Mouse (Mus musculus): ENCODE data around the gene Ccnd3.
A peak's percentile ranks its signal among the peaks of the same experiment; 100 is the strongest.

Gene Ccnd3

DNA sequence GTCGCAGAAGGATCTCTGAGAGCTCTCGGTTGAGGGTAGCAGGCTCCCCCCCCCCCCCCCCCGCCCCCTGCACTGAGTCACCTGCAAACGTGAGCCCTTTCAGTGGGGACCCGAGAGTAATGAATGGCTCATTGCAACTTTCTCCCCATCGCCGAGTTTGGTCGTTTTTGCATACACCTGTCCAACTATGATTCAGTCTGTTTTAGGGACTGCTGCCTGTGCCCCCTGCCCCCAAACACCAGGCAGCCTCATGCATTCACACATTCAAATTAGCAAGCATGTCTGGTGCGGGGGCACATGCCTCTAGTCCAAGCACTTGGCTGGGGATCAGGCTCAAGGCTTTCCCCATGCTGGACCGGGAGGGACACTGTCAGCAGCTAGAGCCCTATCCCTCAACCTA, 49.8 kb downstream of the Ccnd3 start:
- DNase-seq: no peak

DNA sequence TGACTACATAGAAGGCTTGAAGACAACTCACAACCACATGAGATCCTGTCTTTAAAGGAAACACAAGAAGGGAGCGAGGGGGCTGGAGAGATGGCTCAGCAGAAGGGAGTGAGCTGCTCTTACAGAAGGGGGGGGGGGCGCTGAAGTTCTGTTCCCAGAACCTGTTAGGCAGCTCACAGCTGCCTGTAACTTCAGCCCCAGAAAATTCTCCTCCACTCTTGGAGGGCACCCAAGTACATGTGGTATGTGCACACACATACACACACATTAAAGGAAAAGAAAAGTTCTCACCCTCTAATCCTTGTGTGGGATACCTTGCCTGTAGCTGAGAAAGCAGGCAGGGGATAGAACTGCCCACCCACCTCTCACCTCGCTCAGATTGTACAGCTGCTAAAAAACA, 52.3 kb downstream of the Ccnd3 start:
- no peak for DNase-seq

DNA sequence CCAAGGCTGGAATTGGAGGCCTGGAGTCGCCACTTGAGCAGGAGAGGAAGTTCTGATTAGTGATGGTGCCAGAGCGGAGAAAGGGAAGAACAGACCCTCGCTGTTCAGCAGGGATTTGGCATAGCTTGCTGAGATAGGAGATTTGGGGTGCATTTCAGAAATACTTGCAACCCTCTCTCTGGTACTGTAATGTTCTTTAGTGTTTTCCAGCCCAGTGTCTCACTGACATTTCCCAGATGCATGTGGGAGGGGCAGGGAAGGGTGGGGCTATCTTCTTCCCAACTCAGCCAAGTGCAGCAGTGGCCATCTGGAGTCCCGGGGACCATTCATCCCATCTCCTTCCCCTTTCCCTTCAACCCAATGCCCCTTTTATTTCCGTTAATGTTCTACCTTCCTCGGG, 54.9 kb downstream of the Ccnd3 start:
- no peak for DNase-seq

DNA sequence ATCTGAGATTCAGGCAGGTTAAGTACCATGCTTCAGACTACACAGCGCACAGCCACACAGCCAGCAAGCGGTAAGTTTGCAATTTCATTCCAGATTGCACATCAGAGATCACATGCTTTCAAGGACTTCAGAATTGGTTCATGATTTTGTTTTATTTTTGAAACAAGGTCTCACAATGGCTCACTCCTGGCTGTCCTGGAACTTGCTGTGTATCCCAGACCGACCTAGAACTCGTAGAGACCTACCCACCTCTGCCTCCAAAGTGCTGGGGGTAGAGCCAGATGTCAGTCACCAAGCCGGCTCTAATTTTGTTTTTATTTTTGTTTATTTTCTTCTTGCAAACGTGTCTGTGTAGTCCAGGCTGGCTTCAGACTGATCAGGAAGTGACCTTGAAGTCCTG, 58.0 kb downstream of the Ccnd3 start:
- DNase-seq: no peak

DNA sequence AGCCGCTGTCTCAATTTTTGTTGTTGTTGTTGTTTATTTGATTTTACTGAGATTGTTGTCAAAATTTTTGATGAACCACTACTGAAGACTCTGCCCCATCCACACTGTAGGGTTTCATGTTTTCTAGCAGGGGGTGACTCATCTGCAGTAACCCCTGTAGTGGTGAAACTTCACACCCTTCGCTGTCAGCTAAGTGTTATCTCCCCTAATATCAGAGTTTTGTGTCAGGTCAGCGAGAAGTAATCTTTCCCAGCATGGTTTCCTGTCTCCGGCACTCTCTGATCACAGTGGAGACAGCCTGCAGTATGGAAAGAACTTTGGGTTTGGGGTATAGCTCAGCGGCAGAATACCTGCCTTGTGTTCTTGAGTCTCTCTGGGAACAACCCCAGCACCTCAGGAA, 59.8 kb downstream of the Ccnd3 start:
- DNase-seq: no peak

DNA sequence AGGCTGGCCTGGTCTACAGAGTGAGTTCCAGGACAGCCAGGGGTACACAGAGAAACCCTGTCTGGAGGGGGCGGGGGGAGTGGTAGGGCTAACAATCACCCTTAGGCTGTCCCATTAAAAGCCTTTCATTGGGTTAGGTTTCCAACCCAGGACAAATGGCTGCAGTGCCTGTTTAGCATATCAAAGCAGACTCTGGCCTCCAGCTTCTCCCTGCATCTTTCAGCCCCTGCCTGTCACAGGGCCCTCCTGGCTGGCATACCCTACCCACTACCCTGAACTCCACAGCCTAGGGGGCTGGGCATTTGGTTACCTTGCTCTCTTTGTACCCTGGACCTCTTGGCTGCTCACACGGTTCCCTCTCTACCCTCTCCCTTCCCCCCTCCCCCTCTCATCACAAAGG, 61.3 kb downstream of the Ccnd3 start:
- DNase-seq: no peak

DNA sequence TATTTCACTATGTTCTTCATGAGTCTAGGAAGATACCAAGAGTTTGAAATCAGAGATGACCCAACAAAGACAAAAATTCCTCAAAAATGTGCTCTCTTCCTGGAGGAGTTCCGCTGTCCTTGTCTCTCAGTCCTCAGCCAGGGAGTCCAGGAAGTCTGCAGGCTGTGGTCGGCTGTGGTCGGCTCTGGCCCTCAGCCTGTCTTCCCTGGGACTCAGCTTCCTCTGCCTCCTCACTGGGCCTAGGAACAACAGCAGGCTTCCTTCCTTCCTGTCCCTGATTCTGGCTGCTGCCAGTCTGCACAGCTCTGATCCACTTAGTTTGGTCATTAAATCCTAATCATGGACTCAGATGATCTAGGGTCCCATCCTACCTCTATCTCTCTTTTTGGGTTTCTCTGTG, 62.4 kb downstream of the Ccnd3 start:
- DNase-seq: no peak

GRCm38 (mm10) chr17:47568389-47568788, 63.5 kb downstream of the Ccnd3 start:
- no peak for DNase-seq

DNA sequence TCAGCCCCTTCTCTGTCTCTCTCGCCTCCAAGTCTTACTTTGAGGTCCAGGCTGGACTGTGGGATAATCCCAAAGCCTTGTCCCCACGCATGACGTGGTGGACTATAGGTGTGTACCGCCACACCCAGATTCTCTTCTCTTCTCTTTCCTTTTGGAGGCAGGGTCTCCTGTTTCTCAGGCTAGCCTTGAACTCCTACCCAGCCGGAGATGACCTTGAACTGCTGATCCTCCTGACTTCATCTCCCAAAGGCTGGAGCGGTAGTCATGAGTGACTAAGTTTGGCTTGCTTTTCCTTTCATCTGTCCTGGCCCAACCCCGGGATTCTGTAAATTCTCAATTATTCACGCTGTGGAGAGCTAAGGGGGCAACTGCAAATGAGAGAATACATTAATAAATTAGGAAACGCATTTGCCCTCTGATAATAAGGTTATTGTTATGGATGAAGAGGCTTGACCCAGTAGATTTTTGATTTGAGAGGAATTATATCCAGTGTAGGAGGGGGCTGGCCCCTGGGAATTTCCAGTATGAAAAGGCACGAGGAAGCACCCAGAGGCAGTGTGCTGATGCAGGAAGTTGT, 64.2 kb downstream of the Ccnd3 start:
- DNase-seq: no peak

GRCm38 (mm10) chr17:47571621-47572020, 66.8 kb downstream of the Ccnd3 start:
- DNase-seq: no peak

GRCm38 (mm10) chr17:47572436-47572835, 67.6 kb downstream of the Ccnd3 start:
- DNase-seq: no peak

DNA sequence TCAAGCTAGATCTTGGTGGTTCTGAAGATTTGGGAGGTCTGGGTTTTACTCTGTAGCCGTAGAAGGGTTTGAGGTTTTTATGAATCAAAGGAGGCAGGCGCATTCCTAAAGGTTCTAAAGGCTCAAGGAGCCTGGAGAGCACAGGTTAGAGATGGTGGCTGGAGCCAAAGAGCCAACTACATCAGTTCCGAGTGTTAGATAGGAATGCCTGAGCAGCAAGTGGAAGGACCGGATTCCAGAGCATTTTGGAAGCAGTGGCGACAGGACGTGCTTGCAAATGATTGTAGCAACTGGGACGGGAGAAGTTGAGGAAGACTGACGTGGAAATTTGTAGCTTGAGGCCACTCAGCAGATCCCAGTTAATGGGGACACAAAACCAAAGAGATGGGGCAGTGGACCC, 69.2 kb downstream of the Ccnd3 start:
- no peak for DNase-seq

DNA sequence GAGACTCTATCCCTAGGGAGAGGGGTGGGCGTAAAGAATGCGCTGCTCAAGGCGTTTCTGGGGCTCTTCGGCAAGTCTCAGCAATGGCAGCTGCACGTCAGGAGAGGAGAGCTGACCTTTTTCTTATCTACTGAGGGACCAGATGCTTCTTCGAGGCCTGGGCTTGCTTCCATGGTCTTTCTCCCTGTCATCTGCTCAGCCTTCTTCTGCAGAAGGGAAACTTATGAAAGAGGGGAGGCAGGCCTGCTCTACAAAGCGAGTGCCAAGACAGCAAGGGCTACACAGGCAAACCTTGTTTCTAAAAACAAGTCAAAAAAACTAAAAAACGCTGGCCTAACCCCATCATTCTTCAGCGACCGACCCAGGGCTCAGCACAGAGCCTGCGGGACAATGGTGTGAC, 70.0 kb downstream of the Ccnd3 start:
- no peak for DNase-seq

DNA sequence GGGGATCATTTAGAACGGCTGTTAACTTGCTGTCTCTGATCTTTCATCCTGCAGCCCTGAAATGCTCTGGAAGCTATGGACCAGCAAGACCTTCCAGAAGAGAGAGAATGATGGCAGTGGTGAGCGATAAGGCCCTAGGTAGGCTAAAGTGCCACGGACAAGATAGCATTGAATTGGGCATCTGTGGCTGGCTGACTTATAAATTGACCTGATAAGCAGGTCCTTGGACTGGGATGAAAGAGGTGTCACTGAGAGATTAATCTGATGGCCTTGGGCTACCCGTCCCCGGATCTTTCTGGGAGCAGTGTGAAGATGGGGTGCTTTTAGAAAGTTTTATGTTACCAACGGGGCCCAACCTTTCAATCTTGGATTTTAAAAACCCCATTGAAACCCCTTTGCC, 73.8 kb downstream of the Ccnd3 start:
- DNase-seq: no peak

DNA sequence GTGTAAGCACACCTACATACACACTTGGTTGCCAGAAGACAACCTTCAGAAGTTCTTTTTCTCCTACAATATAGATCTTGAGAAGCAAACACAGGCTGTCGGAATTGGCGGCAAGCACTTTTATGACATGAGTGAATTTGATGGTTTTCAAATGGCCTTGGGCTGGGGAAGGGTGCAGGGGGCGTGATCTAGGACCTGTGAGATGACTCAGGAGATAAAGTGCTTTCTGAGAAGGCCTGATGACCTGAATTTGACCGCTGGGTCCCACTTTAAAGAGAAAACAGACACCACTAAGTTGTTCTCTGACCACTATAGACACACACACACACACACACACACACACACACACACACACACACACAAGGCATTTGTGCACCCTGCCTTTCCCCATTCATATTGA, 76.1 kb downstream of the Ccnd3 start:
- DNase-seq: no peak

DNA sequence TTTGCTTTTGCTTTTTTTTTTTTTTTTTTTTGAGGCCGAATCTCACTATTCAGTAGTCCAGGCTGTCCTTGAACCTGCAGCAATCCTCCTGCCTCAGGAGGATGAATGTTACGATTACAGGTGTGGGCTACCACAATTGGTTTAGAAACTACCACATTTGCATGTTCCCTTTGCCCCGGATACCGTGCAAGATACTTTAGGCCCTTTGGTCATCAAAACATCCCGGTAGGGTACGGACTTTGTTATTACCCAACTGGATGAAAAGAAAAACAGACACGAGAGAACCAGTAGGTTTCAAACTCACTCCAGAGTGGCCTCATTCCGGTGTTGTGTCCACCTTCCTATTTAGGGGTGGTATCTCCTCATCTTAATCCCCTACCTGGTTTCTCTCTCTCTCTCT, 83.7 kb downstream of the Ccnd3 start:
- DNase-seq: no peak

GRCm38 (mm10) chr17:47591073-47591472, 86.2 kb downstream of the Ccnd3 start:
- no peak for DNase-seq

GRCm38 (mm10) chr17:47593215-47593853, 88.5 kb downstream of the Ccnd3 start:
- peak; percentile 98 for DNase-seq

DNA sequence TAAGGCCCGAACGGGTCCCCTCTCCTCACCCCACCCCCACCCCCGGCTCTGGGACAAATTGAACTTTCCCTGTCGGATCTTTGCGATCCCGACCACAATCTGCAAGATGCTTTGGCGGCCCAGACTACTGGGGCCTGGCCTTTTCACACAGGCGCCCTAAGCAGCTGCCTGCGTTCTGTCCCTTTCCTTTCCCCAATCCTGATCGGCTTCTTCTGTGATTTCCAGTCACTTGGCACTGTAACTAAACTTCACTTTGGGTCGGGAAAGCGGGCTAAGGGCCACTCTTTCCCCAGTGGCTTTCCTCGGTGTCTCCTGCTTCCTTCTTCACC, 89.0 kb downstream of the Ccnd3 start:
- no peak for DNase-seq

GRCm38 (mm10) chr17:47594183-47594968, 89.5 kb downstream of the Ccnd3 start:
- DNase-seq: peak; percentile 86

- no peak for DNase-seq
Observed at GRCm38 (mm10) chr17:47594969-47595247, 90.1 kb downstream of the Ccnd3 start.

GRCm38 (mm10) chr17:47595248-47596161, 90.7 kb downstream of the Ccnd3 start:
- peak; percentile 85 for DNase-seq

- DNase-seq: peak; percentile 48
Observed at GRCm38 (mm10) chr17:47596162-47596838, 91.4 kb downstream of the Ccnd3 start.

Measured in thymus, postnatal 14 days (tissue).